Mouse (Mus musculus) liver, adult 2 months (tissue): ENCODE measurements around the gene Cfap126. TPM values are rescaled to one million over a fixed set of nuclear protein-coding genes. Genes with fewer than 3 reads are reported as not detected.

ENCODE experiments used
- DNase-seq: peaks from one replicate; pipeline ENCODE4 v3.0.0-alpha.2; 2011; ENCODE audit warnings: low read depth, low spot score; ENCODE audit errors: extremely low read depth
- H3K27ac ChIP-seq: fragments of 200-500 bp; replicated peaks from 2 replicates; pipeline ENCODE4 v1.5.1; 2012; ENCODE audit warnings: low read depth, mild to moderate bottlenecking, control low read depth, inconsistent platforms, low read length; ENCODE audit not compliant: insufficient read depth
- H3K27me3 ChIP-seq: fragments of 200-500 bp; 2 replicates; pipeline ENCODE4 v1.6.1; 2012; ENCODE audit warnings: mild to moderate bottlenecking, moderate library complexity, low read length, inconsistent platforms; ENCODE audit not compliant: control insufficient read depth, insufficient read depth
- H3K36me3 ChIP-seq: fragments of 200-500 bp; 2 replicates; pipeline ENCODE4 v1.6.1; 2012; ENCODE audit warnings: low read length, inconsistent platforms; ENCODE audit not compliant: control insufficient read depth, insufficient read depth
- H3K4me1 ChIP-seq: fragments of 200-500 bp; 2 replicates; pipeline ENCODE4 v1.6.1; 2011; ENCODE audit warnings: low read length; ENCODE audit not compliant: control insufficient read depth, insufficient read depth
- H3K4me3 ChIP-seq: fragments of 200-500 bp; 2 replicates; pipeline ENCODE4 v1.5.1; 2011; ENCODE audit warnings: low read depth, mild to moderate bottlenecking, control low read depth, low read length, moderate library complexity; ENCODE audit not compliant: insufficient read depth
- H3K79me2 ChIP-seq: fragments of 200-500 bp; 2 replicates; pipeline ENCODE4 v1.6.1; 2012; ENCODE audit warnings: inconsistent platforms, mild to moderate bottlenecking, low read length, moderate library complexity; ENCODE audit not compliant: control insufficient read depth, insufficient read depth
- H3K9ac ChIP-seq: fragments of 200-500 bp; 2 replicates; pipeline ENCODE4 v1.6.1; 2012; ENCODE audit warnings: low read depth, mild to moderate bottlenecking, control low read depth, inconsistent platforms, low read length
- CTCF ChIP-seq: fragments of 200-500 bp; IDR thresholded peaks from 2 replicates; pipeline ENCODE4 v1.5.1; 2011; ENCODE audit warnings: low read depth, low read length, control low read depth
- POLR2A ChIP-seq: fragments of 200-500 bp; IDR thresholded peaks from 2 replicates; pipeline ENCODE4 v1.6.1; 2011; ENCODE audit warnings: low read length, control low read depth; ENCODE audit not compliant: insufficient read depth; ENCODE audit errors: extremely low read depth
- WGBS: fragments of 180-500 bp; shearing (Covaris S2); methylation state at CpG from one replicate; pipeline ENCODE4 v1.1.7; 2018; 5-methylcytosine and 5-hydroxymethylcytosine counted together
- polyA plus RNA-seq: library from polyadenylated mRNA; depleted of rRNA; stranded (reverse); fragments of >200 nt; gene quantifications from 2 replicates; pipeline ENCODE4 v1.2.3, GENCODE M21; 2012
- total RNA-seq: library from RNA; depleted of rRNA; stranded (reverse); fragments of >200 nt; gene quantifications from 2 replicates; pipeline ENCODE4 v1.2.3, GENCODE M21; 2014

The Cfap126 gene
- total and polyA plus RNA-seq, 2 experiments: 0.37 to 3.5 TPM

DNA sequence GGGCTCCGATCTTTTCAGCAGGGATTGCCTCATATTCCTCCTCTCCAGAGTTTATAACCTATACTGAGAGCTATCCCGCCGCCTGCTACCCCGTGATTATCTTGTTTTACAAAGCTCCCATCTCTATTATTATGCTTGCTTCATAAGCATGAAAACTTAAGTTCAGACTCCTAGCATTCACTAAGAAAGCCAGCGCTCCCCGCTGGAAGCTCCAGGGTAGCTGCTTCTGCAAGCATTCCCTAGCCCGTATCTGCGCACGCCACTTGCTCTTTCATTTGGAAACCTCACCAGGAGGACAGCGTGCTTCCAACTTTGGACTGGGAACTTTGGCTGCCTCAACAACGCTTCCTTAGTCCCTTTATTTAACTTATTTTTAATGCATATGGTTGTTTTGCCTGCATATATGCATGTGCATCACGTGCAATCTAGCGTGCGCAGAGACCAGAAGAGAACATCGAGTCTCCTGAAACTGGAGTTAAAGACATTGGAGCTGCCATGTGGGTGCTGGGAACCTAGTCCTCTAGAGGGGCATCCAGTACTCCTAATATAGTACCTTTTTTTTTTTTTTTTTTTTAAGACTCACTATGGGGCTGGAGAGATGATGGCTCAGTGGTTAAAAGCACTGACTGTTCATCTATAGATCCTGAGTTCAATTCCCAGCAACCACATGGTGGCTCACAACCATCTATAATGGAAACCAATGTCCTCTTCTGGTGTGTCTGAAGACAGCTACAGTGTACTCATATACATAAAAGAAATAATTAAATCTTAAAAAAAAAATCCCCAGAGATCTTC is 1.7 kb upstream of the Cfap126 start:
- Histone ChIP-seq H3K4me3 (peak overlapping the region; percentile 50), H3K36me3 (no peaks in the 10 kb centered on the region), H3K27ac (peak overlapping the region; percentile 63), H3K9ac (peak overlapping the region; percentile 63), H3K27me3 (no peaks in the 10 kb centered on the region), H3K79me2 (no peaks in the 10 kb centered on the region), H3K4me1 (peaks cover 11% of the 10 kb centered on the region)
- TF ChIP-seq POLR2A (no peak), CTCF (no peak)
- 7% methylated on average over 15 of the region's 15 CpGs for WGBS
- peak; percentile 70 for DNase-seq

DNA sequence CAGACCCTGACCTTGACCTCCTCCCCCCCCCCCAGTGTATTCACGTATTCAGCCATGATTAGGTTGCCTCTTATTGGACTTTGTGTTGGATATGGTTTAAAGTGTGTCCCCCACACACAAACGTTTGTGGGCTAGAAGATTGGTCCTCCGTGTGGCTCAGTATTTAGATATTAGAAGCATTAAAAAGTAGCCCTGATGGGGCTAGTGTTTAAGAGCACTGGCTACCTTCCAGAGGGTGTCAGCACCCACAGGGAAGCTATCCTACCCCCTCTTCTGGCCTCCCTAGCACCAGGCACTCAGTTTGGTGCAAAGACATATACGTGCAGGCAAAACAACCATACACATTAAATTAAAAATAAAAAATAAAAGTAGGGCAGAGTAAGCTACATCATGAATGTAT is 732 bp upstream of the Cfap126 start:
- no peak for TF ChIP-seq POLR2A
- TF ChIP-seq CTCF: no peak

DNA sequence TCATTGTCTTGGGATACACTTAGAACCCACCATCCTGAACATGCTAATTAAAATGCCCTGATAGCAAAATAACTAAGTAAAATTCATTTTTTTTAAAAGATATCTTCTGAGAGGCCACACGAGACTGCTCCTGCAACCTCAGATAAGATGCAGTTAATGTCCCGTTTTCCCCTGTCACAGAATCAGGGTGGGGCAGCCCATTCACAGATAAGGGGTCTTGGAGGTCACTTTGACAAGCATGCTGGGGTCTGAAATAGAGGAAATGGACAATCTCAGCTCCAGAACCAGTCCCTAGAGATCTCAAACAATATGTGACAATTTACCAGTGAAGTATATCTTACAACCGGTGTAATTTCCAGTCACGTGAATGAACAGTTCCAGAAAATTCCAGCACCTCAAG is 2.6 kb downstream of the Cfap126 start:
- DNase-seq: no peak
- Histone ChIP-seq H3K27me3 (no peaks in the 10 kb centered on the region), H3K4me3 (no peak overlapping the region), H3K27ac (no peak overlapping the region), H3K79me2 (no peaks in the 10 kb centered on the region), H3K9ac (no peak overlapping the region), H3K4me1 (peaks cover 8% of the 10 kb centered on the region), H3K36me3 (no peaks in the 10 kb centered on the region)
- WGBS: 74% methylated on average over 4 of the region's 4 CpGs
- TF ChIP-seq POLR2A: no peak
- no peak for TF ChIP-seq CTCF

More for the DNA sequence above, 732 bp upstream of the Cfap126 start:
- Histone ChIP-seq H3K36me3 (no peaks in the 10 kb centered on the region), H3K79me2 (no peaks in the 10 kb centered on the region), H3K27me3 (no peaks in the 10 kb centered on the region), H3K4me3 (no peak overlapping the region), H3K27ac (0 out of 2 replicates have a peak overlapping the region, but pooled peaks have one; percentile 78), H3K9ac (no peak overlapping the region), H3K4me1 (peaks cover 11% of the 10 kb centered on the region)
- DNase-seq: no peak
- 68% methylated on average over 4 of the region's 4 CpGs for WGBS

DNA sequence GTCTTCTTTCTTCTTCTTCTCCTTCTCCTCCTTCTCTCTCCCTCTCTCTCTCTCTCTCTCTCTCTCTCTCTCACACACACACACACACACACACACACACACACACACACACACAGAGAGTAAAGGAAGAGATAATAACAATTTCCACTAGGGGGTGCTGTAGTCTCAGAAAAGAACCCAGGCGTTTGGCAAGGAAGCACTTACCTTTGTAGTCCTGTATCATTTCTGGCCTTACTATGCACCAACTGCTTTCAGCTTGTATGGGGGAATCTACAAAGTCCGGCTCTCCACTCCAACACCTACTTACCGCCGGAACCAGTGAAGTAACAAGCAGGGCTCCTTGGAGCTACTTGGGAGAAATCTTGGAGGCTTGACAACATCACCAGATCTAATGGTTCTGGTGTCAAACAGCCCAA is 4.6 kb downstream of the Cfap126 start:
- no peaks in the 10 kb centered on the region for H3K27me3 ChIP-seq
- no peaks in the 10 kb centered on the region for H3K79me2 ChIP-seq
- no peak overlapping the region for H3K4me3 ChIP-seq
- peaks cover 5% of the 10 kb centered on the region; the same call in 1 of the 2 replicates for H3K4me1 ChIP-seq
- no peak overlapping the region for H3K27ac ChIP-seq
- 7% methylated on average over 4 of the region's 4 CpGs for WGBS
- H3K36me3 ChIP-seq: no peaks in the 10 kb centered on the region
- peak; percentile 81 for DNase-seq
- no peak for TF ChIP-seq POLR2A
- TF ChIP-seq CTCF: peak; percentile 22; the same call in 1 of the 2 replicates
- no peak overlapping the region for H3K9ac ChIP-seq

DNA sequence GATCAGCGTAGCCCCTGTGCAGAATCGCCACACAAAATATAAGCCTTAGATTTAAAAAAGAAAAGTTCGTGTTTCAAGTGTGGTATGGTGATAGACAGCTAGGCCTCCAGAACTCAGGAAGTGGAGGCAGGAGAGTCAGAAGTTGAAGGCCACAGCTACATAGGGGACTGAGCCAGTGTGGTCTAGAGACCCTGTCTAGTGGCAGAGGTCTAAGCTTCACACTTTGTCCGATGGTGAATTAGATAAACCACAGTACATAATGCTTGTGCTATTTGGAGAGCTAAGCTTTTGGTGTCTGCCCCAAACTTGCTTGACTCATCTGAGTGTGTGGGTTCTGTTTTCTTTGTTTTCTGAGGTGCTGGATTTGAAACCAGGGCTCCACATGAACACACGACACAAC is 5.3 kb downstream of the Cfap126 start:
- Histone ChIP-seq H3K4me1 (peaks cover 3% of the 10 kb centered on the region; the same call in 1 of the 2 replicates), H3K27ac (no peak overlapping the region)

DNA sequence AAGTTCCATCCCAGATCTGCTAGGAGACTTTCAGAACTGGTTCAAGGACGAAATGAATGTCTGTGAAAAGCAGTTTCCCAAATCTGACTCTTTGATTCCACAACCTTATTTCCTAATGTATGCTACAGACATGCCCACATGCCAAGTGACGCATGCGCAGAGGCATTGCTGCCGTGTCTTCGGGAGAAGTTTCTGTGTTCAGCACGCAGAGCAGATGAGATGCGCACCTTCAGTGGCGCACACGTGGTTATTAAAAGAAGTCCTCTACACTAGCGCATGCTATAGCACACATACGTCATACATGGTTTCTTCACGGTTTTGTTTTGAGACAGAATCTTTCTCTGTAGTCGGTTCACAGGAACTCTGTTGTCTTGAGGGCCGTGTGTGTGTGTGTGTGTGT is 5.7 kb downstream of the Cfap126 start:
- Histone ChIP-seq H3K36me3 (no peaks in the 10 kb centered on the region), H3K9ac (no peak overlapping the region), H3K27ac (no peak overlapping the region), H3K79me2 (no peaks in the 10 kb centered on the region), H3K27me3 (no peaks in the 10 kb centered on the region), H3K4me3 (no peak overlapping the region), H3K4me1 (peaks cover 3% of the 10 kb centered on the region; the same call in 1 of the 2 replicates)
- 88% methylated on average over 14 of the region's 14 CpGs for WGBS
- no peak for DNase-seq
- no peak for TF ChIP-seq CTCF
- TF ChIP-seq POLR2A: no peak

More for the DNA sequence above, 5.3 kb downstream of the Cfap126 start:
- WGBS: 79% methylated on average over 5 of the region's 5 CpGs
- H3K4me3 ChIP-seq: no peak overlapping the region
- no peak overlapping the region for H3K9ac ChIP-seq
- no peaks in the 10 kb centered on the region for H3K27me3 ChIP-seq
- no peaks in the 10 kb centered on the region for H3K36me3 ChIP-seq
- no peak for DNase-seq
- no peaks in the 10 kb centered on the region for H3K79me2 ChIP-seq
- TF ChIP-seq POLR2A (no peak), CTCF (no peak)
